Mouse (Mus musculus) splenic B cell, adult 2 months (primary cell): ENCODE results near the gene Smap1.

ENCODE experiments used
- DNase-seq: peaks from one replicate; pipeline ENCODE4 v3.0.0-alpha.2; 2011; ENCODE audit warnings: low read depth, low spot score
- H3K27me3 ChIP-seq: 2 replicates; pipeline ENCODE4 v1.6.1; 2012; ENCODE audit warnings: mild to moderate bottlenecking, low read length, moderate library complexity, mixed read lengths; ENCODE audit not compliant: control insufficient read depth, poor library complexity, insufficient read depth, severe bottlenecking
- H3K36me3 ChIP-seq: 2 replicates; pipeline ENCODE4 v1.6.1; 2012; ENCODE audit warnings: mild to moderate bottlenecking, low read length, moderate library complexity, mixed read lengths; ENCODE audit not compliant: control insufficient read depth, poor library complexity, insufficient read depth, severe bottlenecking

Smap1 gene

DNA sequence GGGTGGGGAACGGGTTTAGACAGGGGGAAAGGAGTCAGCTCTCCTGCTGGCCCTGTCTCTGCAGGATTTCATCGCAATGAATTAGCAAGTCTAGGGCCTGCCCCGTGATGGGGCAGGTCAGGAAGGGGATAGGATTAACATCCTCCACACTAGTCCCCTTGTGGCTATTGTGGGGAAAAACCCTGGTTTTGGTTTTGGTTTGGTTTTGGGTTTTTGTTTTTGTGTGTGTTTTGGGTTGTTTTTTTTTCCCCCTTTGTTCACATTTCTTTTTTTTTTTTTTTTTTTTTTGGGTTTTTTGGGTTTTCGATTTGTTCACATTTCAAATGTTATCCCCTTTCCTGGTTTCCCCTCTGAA, 13.3 kb upstream of the Smap1 start:
- Histone ChIP-seq H3K27me3 (no peaks in the 10 kb centered on the region; the same call in 1 of the 2 replicates), H3K36me3 (no peaks in the 10 kb centered on the region)
- no peak for DNase-seq

DNA sequence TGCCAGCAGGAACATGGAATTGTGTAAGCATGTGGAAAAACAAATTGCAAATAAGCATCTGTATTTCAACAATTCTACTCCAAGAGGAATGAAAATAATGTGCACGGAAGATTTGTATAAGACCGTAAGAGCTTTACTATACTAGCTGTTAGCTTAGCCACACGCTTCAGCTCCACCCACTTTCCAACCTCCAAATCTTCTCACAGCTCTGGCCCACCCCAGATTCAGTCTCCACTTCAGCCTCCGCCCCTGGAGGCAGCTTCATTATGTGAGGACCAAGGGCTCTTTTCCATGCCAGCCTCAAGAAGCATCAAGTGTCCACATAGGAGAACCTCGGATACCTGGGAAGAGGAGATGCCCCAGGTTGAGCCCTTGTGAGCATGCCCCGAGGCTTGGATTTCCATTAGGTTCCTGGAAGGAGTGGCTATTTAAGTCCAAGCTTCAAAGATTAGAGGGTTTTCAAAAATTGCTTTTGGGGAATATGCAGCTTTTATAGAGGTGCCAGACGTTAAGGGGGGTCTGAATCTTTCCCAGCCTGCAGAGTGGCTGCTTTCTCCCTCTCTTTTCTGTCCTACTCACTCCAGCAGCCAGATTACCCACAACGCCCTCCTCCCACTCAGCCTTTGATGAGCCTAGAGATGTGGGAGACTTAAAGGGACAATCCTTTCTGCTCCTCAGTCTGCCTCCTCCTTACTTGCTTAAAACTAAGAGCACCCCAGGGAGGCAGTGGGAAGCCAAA, 12.7 kb upstream of the Smap1 start:
- no peaks in the 10 kb centered on the region for H3K36me3 ChIP-seq
- no peak for DNase-seq
- no peaks in the 10 kb centered on the region; the same call in 1 of the 2 replicates for H3K27me3 ChIP-seq

DNA sequence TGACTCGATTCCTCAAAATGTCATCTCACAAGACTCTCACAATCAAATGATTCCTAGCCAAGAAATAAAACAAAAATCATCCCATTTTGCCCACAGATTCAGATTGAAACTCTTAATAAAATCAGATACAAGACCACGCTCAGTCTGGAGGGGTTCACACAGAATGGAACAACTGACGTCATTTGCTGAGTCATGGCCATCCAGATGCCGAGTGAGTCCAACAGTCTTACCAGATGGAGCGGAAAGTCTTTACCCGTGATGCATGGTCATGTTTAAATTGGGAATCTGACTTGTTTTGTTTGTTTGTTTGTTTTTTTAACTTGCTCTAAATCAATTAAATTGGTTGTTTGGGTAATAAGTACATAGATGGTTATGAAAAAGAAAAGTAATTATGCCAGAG, 7.3 kb upstream of the Smap1 start:
- H3K36me3 ChIP-seq: no peaks in the 10 kb centered on the region
- H3K27me3 ChIP-seq: no peaks in the 10 kb centered on the region; the same call in 1 of the 2 replicates
- no peak for DNase-seq

DNA sequence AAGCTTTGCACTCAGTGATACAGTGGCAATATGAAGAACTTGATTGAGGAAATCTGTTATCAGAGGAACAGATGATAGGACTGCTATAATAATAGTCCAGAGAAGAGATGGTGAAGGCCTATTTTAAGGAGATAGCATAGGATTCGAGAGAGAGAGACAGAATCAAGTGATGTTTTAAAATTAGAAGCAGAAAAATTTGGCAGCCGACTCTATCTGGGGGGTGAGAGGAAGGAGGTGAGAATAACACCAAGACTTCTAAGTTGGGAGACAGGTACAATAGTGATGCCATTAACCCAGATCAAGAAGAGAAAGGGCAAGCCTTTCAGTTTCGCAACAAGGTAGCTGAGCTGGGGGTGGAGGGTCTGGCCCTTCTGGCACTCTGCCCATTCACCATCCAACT, 6.3 kb upstream of the Smap1 start:
- Histone ChIP-seq H3K36me3 (no peaks in the 10 kb centered on the region), H3K27me3 (no peaks in the 10 kb centered on the region; the same call in 1 of the 2 replicates)
- DNase-seq: no peak

DNA sequence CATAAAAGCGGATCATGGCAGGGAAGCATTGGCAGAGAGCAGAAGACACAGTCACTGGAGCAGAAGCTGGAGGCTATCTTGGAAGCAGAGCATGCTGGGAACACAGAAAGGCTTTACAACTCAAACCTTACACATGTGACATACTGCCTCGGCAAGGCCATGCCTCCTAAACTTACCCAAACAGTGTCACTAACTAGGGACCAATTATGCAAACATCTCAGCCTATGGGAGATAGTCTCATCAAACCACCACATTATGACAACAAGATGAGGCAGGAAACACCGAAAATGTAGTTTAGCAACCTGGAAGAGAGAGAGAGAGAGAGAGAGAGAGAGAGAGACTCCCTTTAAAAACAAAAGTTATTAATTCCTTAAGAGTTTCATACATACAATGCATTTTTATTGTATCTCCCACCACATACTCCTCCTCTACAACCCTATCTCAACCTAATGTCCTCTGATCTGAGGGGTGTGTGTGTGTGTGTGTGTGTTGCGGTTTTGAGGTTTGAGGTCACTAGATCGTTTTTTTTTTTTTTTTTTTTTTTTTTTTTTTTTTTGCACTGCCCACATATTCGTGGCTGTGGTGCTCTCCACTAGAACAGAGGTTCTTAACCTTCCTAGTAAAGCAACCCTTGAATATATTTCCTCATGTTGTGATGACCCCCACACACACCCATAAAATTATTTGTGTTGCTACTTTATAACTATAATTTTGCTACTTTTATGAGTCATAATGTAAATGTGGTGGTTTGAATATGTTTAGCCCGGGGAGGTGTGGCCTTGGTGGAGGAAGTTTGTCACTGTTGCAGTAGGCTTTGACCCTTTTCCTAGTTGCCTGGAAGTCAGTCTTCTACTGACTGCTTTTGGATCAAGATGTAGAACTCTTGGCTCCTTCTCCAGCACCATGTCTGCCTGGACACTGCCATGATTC, 1.9 kb upstream of the Smap1 start:
- no peaks in the 10 kb centered on the region for H3K27me3 ChIP-seq
- DNase-seq: no peak
- H3K36me3 ChIP-seq: no peaks in the 10 kb centered on the region

DNA sequence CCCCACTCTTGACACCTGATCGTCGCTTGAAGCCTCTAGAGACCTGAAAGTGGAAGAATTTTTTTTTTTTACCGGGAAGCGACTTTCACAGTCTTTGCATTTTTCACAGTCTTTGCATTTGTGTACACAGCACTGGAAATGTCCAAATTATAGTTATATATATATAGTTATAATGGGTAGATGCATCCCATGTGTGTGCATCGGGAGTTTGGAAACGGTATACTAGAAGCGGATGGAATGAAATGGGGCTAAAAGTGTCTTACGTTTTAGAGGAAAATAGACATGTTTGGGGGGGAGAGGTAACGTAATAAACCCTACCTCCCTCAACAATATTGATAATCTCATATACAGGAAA, 390 bp upstream of the Smap1 start:
- DNase-seq: no peak
- Histone ChIP-seq H3K36me3 (no peaks in the 10 kb centered on the region), H3K27me3 (no peaks in the 10 kb centered on the region)

DNA sequence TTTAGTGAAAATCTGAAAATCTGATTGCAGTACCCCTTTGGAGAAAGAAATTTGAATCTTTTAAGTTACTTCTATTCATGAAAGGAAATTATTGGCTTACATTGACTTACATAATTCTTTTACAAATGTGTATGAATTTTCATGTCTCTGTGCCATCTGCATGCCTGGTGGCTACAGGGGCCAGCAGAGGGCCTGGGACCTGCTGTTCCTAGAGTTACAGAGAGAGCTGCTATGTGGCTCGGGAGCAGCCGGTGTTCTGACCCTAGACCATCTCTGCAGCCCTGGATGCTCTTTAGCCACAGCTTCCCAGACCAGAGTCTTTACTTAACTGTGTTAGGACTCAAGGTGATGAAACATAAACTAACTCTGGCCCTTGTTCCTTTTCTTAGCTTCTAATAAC, 1.8 kb downstream of the Smap1 start:
- DNase-seq: peak; percentile 22
- Histone ChIP-seq H3K36me3 (no peaks in the 10 kb centered on the region), H3K27me3 (no peaks in the 10 kb centered on the region)

DNA sequence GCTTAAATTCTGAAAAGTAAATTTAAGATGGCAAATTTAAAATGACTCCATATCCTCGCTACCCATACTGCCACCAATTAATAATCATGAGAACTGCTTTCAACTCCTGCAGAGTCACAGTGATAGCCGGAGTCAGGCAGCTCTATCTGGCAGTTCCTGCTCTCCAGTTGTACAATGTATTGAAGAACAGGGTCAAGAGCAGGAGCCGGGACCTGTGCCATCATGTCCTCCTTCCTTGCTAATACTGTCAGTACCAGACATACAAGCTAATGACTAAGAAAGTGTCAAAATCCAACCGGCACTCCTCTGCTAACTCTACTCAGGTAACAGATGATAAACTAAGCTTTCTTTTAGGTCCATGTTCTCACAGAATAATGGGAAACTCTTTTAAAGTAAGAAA, 3.0 kb downstream of the Smap1 start:
- Histone ChIP-seq H3K36me3 (no peaks in the 10 kb centered on the region), H3K27me3 (no peaks in the 10 kb centered on the region)
- no peak for DNase-seq

DNA sequence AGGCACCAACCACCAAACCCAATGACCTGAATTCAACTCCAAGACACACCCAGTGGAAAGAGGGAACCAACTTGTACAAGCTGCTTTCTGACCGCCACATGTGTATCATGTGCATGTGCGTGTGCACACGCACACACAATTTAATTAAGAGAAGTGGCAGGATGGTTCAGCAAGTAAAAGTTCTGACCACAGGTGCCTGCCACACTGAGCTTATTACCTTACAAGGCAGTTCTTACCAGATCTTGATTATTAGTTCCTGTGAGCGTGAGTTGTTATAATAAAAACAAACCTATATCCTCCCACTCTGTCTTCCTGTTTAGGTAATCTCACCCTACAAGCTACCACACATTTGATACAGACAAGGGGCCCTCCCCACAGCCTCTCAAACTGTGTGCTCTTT, 6.6 kb downstream of the Smap1 start:
- H3K27me3 ChIP-seq: no peaks in the 10 kb centered on the region

DNA sequence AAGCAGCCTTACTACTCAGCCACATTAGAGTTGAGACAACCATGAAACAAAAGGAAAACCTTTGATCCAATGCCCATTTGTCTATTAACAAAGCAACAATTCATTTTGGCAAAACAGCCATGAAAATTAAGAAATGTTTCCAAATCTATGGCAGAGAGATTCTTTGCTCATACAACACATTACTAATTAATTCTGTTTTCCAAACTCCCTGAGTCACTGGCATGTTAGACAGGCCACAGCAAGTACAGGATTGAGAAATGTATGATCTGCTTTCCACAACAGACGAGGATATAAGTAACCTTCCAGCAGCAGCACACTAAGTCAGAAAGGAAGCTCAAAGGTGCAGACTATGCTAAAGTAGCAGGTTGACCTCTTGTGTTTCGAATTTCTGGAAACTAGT, 9.1 kb downstream of the Smap1 start:
- no peaks in the 10 kb centered on the region for H3K27me3 ChIP-seq
- DNase-seq: no peak
- H3K36me3 ChIP-seq: no peaks in the 10 kb centered on the region

More for the DNA sequence above, 6.6 kb downstream of the Smap1 start:
- peak; percentile 40 for DNase-seq
- H3K36me3 ChIP-seq: no peaks in the 10 kb centered on the region

DNA sequence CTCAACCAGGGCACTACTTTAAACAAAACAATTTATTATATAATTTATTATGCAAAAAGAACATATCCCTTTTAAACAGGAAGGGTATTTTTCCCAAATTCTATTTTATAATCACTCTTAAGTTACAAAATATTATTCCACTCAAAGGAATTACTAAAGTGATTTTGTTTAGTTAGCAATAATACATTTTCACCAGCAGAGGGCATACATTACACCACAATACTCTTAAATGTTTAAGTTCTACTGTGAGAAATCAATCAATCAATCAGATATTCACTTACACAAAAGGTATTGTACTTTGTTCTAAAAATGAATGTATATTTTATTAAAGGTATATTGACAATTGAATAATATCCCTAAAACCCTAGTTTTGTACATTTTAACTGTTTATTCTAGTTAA, 16.0 kb downstream of the Smap1 start:
- H3K27me3 ChIP-seq: no peaks in the 10 kb centered on the region
- DNase-seq: peak; percentile 56
- H3K36me3 ChIP-seq: no peaks in the 10 kb centered on the region

DNA sequence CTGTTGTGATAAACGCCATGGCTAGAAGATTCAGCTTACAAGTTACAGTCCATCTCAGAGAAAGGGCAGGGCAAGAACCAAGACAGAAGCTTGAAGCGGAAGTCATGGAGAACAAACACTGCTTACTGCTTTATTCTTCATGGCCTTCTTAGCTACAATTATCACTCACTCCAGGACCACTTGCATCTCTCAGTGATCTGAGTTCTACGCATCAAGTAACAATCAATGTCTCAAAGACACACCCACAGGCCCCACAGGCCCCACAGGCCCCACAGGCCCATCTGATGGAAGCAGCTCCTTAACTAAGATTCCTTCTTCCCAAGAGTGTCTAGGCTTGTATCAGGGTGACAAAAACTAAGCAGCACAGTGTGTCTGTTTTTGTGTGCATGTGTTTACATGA, 18.8 kb downstream of the Smap1 start:
- no peaks in the 10 kb centered on the region for H3K27me3 ChIP-seq
- no peak for DNase-seq

DNA sequence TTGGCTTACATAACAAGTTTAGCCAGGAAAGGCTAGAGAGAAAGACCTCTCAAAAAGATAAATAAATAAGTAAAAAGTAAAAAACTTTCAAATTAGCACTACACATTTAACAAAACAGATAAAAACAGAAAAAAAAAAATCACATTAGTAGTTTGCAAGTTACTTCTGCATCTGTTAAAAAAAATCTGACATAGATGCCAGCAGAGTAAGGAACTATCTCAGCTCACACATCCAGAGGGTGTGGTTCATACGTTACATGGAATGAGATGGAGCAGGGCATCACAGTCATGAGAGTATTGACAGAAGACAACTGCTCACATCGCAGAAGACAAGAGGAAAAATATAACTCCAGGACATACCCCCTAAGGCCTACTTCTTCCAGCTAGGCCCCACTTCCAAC, 19.4 kb downstream of the Smap1 start:
- no peak for DNase-seq
- H3K36me3 ChIP-seq: no peaks in the 10 kb centered on the region
- H3K27me3 ChIP-seq: no peaks in the 10 kb centered on the region

More for the DNA sequence above, 18.8 kb downstream of the Smap1 start:
- no peaks in the 10 kb centered on the region for H3K36me3 ChIP-seq

DNA sequence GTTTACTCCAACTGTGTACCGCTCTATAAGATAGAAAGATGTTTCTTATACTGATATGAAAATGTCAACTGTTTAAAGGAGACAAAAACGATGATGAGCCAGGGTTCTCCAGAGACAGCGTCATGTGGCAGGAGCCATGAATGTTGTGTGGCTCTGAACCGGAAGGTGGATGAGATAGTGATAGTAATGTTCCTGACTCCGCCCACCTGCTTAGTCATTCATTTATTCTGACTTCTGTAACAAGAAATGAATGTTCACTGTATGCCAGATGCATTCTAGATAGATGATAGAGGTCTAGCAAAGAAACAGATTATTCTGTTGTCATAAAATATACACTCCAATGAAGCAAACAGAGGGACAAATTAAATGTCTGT, 22.5 kb downstream of the Smap1 start:
- no peak for DNase-seq
- H3K36me3 ChIP-seq: no peaks in the 10 kb centered on the region

DNA sequence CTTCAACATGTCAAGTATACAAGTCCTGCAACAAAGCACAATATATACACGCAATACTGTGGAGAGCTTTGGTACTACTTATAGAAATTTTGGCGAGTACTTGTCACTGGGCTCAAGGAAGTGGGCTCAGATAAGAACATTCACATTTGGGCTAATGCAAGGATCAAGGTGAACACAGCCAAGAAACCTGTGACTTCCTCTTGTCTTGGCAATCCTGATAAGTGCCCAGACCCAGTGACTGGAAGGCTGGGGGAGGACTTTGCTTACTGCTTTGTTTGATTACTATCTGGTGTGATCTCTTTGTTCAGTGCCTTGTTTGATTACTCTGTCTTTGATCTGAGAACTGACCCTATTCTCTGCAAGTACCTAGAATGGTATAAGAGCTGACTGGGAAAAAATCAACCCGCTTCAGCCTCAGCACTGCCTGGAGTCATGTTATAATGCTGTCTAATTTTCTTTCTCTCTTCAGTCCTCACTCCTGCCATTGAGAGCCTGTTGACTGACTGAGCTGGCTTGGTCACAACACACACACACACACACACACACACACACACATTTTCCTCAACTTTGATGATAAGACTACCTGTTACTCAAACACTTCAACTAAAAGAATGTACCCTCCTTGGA, 23.0 kb downstream of the Smap1 start:
- Histone ChIP-seq H3K27me3 (no peaks in the 10 kb centered on the region), H3K36me3 (no peaks in the 10 kb centered on the region)
- DNase-seq: no peak

More for the DNA sequence above, 22.5 kb downstream of the Smap1 start:
- no peaks in the 10 kb centered on the region for H3K27me3 ChIP-seq
